Mouse (Mus musculus): ENCODE results near the gene Aldh3b3. TPM values are rescaled to one million over a fixed set of nuclear protein-coding genes. Genes with fewer than 3 reads are reported as not detected.

Aldh3b3 gene
- total and polyA plus RNA-seq, 3 experiments, result not detected

GRCm38 (mm10) chr19:3912337-3913204, 45.9 kb upstream of the Aldh3b3 start, which contains the start of gene Ndufs8:
Ndufs8 (minus strand) TSS chr19:3912774.
- DNase-seq (ENCODE audit: extremely low read depth), result peak; percentile 99
- Histone ChIP-seq H3K4me2 (ENCODE audit: insufficient read depth, low read depth, poor library complexity, severe bottlenecking) (peak within 1 kb of the TSS; percentile 88), H3K4me1 (ENCODE audit: control insufficient read depth in 1 of 2, insufficient read depth in 2 of 2) (peaks cover 14 to 40% of the 10 kb centered on the region in 2 experiments), H3K4me3 (replicated peaks in 1 of 3; ENCODE audit: low read depth in 2 of 3, low read length in 2 of 3, poor library complexity in 1 of 3) (peak within 1 kb of the TSS; percentile 73 to 82 (median 81)), H3K9ac (ENCODE audit: insufficient read depth, low read depth) (peak within 1 kb of the TSS; percentile 98), H3K9me3 (replicated peaks; ENCODE audit: low read length) (no peaks in the 10 kb centered on the region), H3K27ac (ENCODE audit: insufficient read depth, low read depth) (peak within 1 kb of the TSS; percentile 75), H3K79me2 (replicated peaks; ENCODE audit: control insufficient read depth, extremely low read depth, insufficient read depth, poor library complexity, severe bottlenecking) (0 out of 2 replicates have a peak, but pooled peaks cover 7% of the 10 kb centered on the region), H3K36me3 (replicated peaks in 1 of 2; ENCODE audit: control insufficient read depth in 1 of 2, insufficient read depth in 1 of 2, low read length in 1 of 2) (peaks cover 32 to 53% of the 10 kb centered on the region in 2 experiments), H3K27me3 (replicated peaks) (no peaks in the 10 kb centered on the region)
- TF ChIP-seq ZC3H11A (IDR thresholded peaks at IDR 0.05; ENCODE audit: low read depth, low read length) (no peak), KAT2A (IDR thresholded peaks at IDR 0.05; ENCODE audit: insufficient replicate concordance, low read length) (peak; percentile 88), USF2 (conservative IDR thresholded peaks at IDR 0.05; ENCODE audit: low read depth, low read length) (no peak), TBP (conservative IDR thresholded peaks at IDR 0.05; ENCODE audit: low read depth, low read length) (peak; percentile 91), POLR2A (IDR thresholded peaks at IDR 0.05; ENCODE audit: low read depth, low read length) (peak; percentile 80), MEF2A (IDR thresholded peaks at IDR 0.05; ENCODE audit: borderline replicate concordance, low read depth, low read length) (peak; percentile 54; the same call in 1 of the 2 replicates), JUND (conservative IDR thresholded peaks at IDR 0.05; ENCODE audit: low read depth, low read length) (no peak), PAX5 (IDR thresholded peaks at IDR 0.05; ENCODE audit: low read length) (no peak), CHD2 (IDR thresholded peaks at IDR 0.05; ENCODE audit: low read length) (peak; percentile 95), ZNF384 (IDR thresholded peaks at IDR 0.05; ENCODE audit: low read depth, low read length) (no peak), CHD1 (IDR thresholded peaks at IDR 0.05; ENCODE audit: low read depth, low read length) (peak; percentile 84), HCFC1 (IDR thresholded peaks at IDR 0.05; ENCODE audit: low read depth, low read length) (peak; percentile 90), RAD21 (IDR thresholded peaks at IDR 0.05; ENCODE audit: low read depth, low read length) (peak; percentile 57), MXI1 (IDR thresholded peaks at IDR 0.05; ENCODE audit: low read depth, low read length) (no peak; the same call in none of the 2 replicates), JUN (IDR thresholded peaks at IDR 0.05; ENCODE audit: insufficient read depth, low read depth, low read length) (no peak), RCOR1 (conservative IDR thresholded peaks at IDR 0.05; ENCODE audit: low read depth, low read length) (no peak), UBTF (IDR thresholded peaks at IDR 0.05; ENCODE audit: low read depth, low read length) (no peak), IRF4 (IDR thresholded peaks at IDR 0.05; ENCODE audit: low read depth, low read length) (no peak), MYC (IDR thresholded peaks at IDR 0.05; ENCODE audit: low read depth, low read length) (0 out of 2 replicates have a peak, but pooled peaks have one; percentile 31), MAZ (IDR thresholded peaks at IDR 0.05; ENCODE audit: low read depth, low read length) (peak; percentile 69; the same call in 1 of the 2 replicates), GABPA (IDR thresholded peaks at IDR 0.05; ENCODE audit: insufficient replicate concordance, low read depth, low read length) (no peak; the same call in 1 of the 2 replicates), USF1 (IDR thresholded peaks at IDR 0.05; ENCODE audit: low read depth, low read length) (no peak), CTCF (conservative IDR thresholded peaks at IDR 0.05 in 1 of 2, IDR thresholded peaks at IDR 0.05 in 1 of 2; ENCODE audit: low read depth in 2 of 2, low read length in 2 of 2) (peak in 1 of 2 experiments; percentile 60; a peak in 2 of 4 replicates), SIN3A (IDR thresholded peaks at IDR 0.05; ENCODE audit: low read length) (peak; percentile 56; the same call in 1 of the 2 replicates), POLR2AphosphoS2 (IDR thresholded peaks at IDR 0.05; ENCODE audit: low read depth, low read length) (peak; percentile 93), MAX (IDR thresholded peaks at IDR 0.05; ENCODE audit: low read length) (peak; percentile 45; the same call in 1 of the 2 replicates), NELFE (IDR thresholded peaks at IDR 0.05; ENCODE audit: low read depth, low read length) (peak; percentile 80), ETS1 (conservative IDR thresholded peaks at IDR 0.05; ENCODE audit: low read depth, low read length) (no peak; the same call in 1 of the 2 replicates), NRF1 (IDR thresholded peaks at IDR 0.05; ENCODE audit: low read depth, low read length) (peak; percentile 93), TCF12 (IDR thresholded peaks at IDR 0.05; ENCODE audit: low read depth, low read length) (peak; percentile 90), E2F4 (IDR thresholded peaks at IDR 0.05; ENCODE audit: insufficient replicate concordance, low read depth, low read length) (peak; percentile 82; the same call in 1 of the 2 replicates), SMC3 (IDR thresholded peaks at IDR 0.05; ENCODE audit: low read depth, low read length) (peak; percentile 40), ZMIZ1 (IDR thresholded peaks at IDR 0.05; ENCODE audit: low read depth, low read length) (peak; percentile 44; the same call in 1 of the 2 replicates), ELF1 (IDR thresholded peaks at IDR 0.05; ENCODE audit: low read depth, low read length) (peak; percentile 87), ZKSCAN1 (IDR thresholded peaks at IDR 0.05; ENCODE audit: borderline replicate concordance, low read depth, low read length) (no peak), EP300 (IDR thresholded peaks at IDR 0.05; ENCODE audit: low read length) (no peak), BHLHE40 (IDR thresholded peaks at IDR 0.05; ENCODE audit: low read depth, low read length) (no peak), MAFK (IDR thresholded peaks at IDR 0.05; ENCODE audit: insufficient replicate concordance, low read length) (no peak)
- in situ Hi-C loops (cut with MboI; ENCODE audit: low pct_ligation_motif_present, low pct_unique_long_range_greater_than_20kb, low sequenced_read_pairs) (no loop called here), dilution Hi-C loops (cut with MboI; ENCODE audit: extremely low pct_ligation_motif_present, extremely low pct_unique_long_range_greater_than_20kb, low sequenced_read_pairs) (no loop called here)
